Mouse (Mus musculus): ENCODE data around the gene Cirbp.

DNA sequence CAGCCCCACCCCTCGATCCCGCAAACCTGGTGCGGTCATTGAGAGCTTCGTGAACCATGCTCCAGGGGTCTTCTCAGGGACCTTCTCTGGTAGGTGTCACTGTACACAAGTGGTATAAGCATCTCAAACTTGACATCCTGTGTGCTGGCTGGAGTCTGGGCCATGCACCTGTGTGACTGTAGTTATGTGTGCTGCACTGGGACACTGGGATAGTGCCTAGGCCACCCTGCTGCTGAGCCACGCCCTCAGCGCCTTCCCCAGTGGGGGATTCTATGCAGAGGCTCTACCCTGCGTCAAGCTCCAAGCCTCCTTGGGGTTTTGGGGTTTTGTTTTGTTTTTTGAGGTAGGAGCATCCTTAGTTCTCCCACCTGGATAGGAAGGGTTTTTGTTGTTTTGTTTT is 11.4 kb upstream of the Cirbp start:
- TF ChIP-seq FLI1 (IDR thresholded peaks at IDR 0.05; ENCODE audit: low read length), result no peak
- no peak for TF ChIP-seq GATA1 (IDR thresholded peaks at IDR 0.05; ENCODE audit: borderline replicate concordance, low read length)
